36 mouse cellular contexts compared by ENCODE assay signal in the genomic region with DNA sequence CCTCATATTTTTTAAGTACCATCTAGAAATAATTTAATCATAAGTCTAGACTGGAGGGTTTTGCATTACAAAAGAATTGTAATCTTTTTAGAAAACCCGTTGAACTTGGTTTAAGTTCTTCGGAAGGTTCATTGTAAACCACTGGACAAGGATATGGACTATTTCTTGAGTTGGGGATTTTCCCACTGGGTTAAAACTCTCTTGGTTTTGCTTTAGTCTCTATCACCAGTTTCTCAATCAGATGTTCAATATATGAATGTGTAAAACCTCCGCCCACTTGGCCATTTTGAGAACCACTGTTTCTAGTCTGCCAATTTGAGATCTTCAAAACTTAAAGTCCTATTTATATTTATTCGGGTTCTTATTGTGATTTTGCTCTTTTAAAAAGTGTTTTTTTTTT. TPM values are rescaled to one million over a fixed set of nuclear protein-coding genes. Genes with fewer than 3 reads are reported as not detected.
"Had no signal": no experiment of that assay in that cellular context is flagged by ENCODE, and none has a peak within 500 bp of the region (broad histone marks: within the 10 kb centered on the region; RNA-seq: fewer than 3 reads in every experiment).

No protein-coding gene starts in this region.

- H3K36me3 ChIP-seq: heart, embryonic 10.5 days; heart, embryonic 12.5 days; heart, embryonic 13.5 days; heart, embryonic 15.5 days; hindbrain, embryonic 10.5 days; hindbrain, embryonic 12.5 days; hindbrain, embryonic 13.5 days; hindbrain, embryonic 15.5 days; intestine, embryonic 15.5 days; kidney, embryonic 15.5 days had no signal

- H3K4me3 ChIP-seq: heart, embryonic 10.5 days; heart, embryonic 12.5 days; heart, embryonic 13.5 days; heart, embryonic 15.5 days; hindbrain, embryonic 10.5 days; hindbrain, embryonic 12.5 days; hindbrain, embryonic 13.5 days; hindbrain, embryonic 15.5 days; intestine, embryonic 15.5 days; kidney, embryonic 15.5 days; layer of hippocampus, adult 2 months had no signal

- DNase-seq: heart, postnatal 10 days; heart, postnatal 14 days; heart, postnatal 36 days; heart, postnatal 4 days; kidney, adult 11 months; kidney, adult 18-20 months; kidney, adult 2 months; kidney, adult 8-10 months; kidney, adult 9 months; kidney, postnatal 10 days; kidney, postnatal 14 days; kidney, postnatal 25 days; kidney, postnatal 36 days; kidney, postnatal 4 days; layer of hippocampus, adult 9-11 months; layer of hippocampus, postnatal 36 days had no signal

- H3K27me3 ChIP-seq: heart, embryonic 12.5 days; heart, embryonic 13.5 days; heart, embryonic 15.5 days; hindbrain, embryonic 12.5 days; hindbrain, embryonic 13.5 days; hindbrain, embryonic 15.5 days; intestine, embryonic 15.5 days; kidney, embryonic 15.5 days had no signal

- H3K27ac ChIP-seq: heart, embryonic 10.5 days; heart, embryonic 13.5 days; heart, embryonic 15.5 days; hindbrain, embryonic 10.5 days; hindbrain, embryonic 12.5 days; hindbrain, embryonic 13.5 days; hindbrain, embryonic 14.5 days; hindbrain, embryonic 15.5 days; hindbrain, postnatal 0 days; intestine, embryonic 15.5 days; kidney, embryonic 15.5 days; kidney, postnatal 0 days; layer of hippocampus, adult 2 months had no signal

- ATAC-seq: hindbrain, embryonic 16.5 days; hindbrain, postnatal 0 days; inflammation-experienced regulatory T-cells, adult 6 months; intestine, embryonic 15.5 days; intestine, embryonic 16.5 days; intestine, postnatal 0 days had no signal

- H3K4me2 ChIP-seq: heart, embryonic 11.5 days; heart, embryonic 12.5 days; heart, embryonic 13.5 days; heart, embryonic 15.5 days; hindbrain, embryonic 12.5 days; hindbrain, embryonic 13.5 days; hindbrain, embryonic 14.5 days; hindbrain, embryonic 15.5 days; intestine, embryonic 15.5 days; kidney, embryonic 15.5 days had no signal

- H3K9ac ChIP-seq: heart, embryonic 12.5 days; heart, embryonic 13.5 days; heart, embryonic 15.5 days; hindbrain, embryonic 12.5 days; hindbrain, embryonic 13.5 days; hindbrain, embryonic 14.5 days; hindbrain, embryonic 15.5 days; intestine, embryonic 15.5 days; kidney, embryonic 15.5 days had no signal

- H3K4me1 ChIP-seq: hindbrain, embryonic 12.5 days; hindbrain, embryonic 13.5 days; hindbrain, embryonic 15.5 days; intestine, embryonic 15.5 days had no signal

- H3K9me3 ChIP-seq: heart, embryonic 10.5 days; heart, embryonic 12.5 days; heart, embryonic 13.5 days; heart, embryonic 15.5 days; hindbrain, embryonic 10.5 days; hindbrain, embryonic 12.5 days; hindbrain, embryonic 13.5 days; hindbrain, embryonic 15.5 days; intestine, embryonic 15.5 days; kidney, embryonic 15.5 days had no signal

RNA-seq across cellular contexts. Expression of a gene that starts 25.6 kb away (rescaled TPM):
- total RNA-seq: hematopoietic stem cell, adult 5-6 weeks had no signal
- polyA plus RNA-seq: inflammation-experienced regulatory T-cells, adult 6 months had no signal
